Mouse (Mus musculus) layer of hippocampus, postnatal 14 days (tissue): ENCODE measurements around the gene Ctnna3. TPM values are rescaled to one million over a fixed set of nuclear protein-coding genes. Genes with fewer than 3 reads are reported as not detected.
A peak's percentile ranks its signal among the peaks of the same experiment; 100 is the strongest.

Experiments used
- DNase-seq, 2 experiments: peaks; one replicate each; pipeline ENCODE4 v3.0.0; 2021 to 2022; ENCODE audit warnings: low spot score in 2 of 2, mixed read lengths in 1 of 2
- total RNA-seq, 2 experiments: library from RNA; stranded (reverse); gene quantifications; 2 replicates each; pipeline ENCODE4 v1.2.3; 2021

Gene Ctnna3
- total RNA-seq, 2 experiments from 2014 or later, result 1.1 to 1.4 TPM

- DNase-seq, result no peak
Observed at GRCm38 (mm10) chr10:64041892-64042291, 612.0 kb downstream of the Ctnna3 start.

- no peak for DNase-seq
Observed at GRCm38 (mm10) chr10:64049151-64049550, 619.3 kb downstream of the Ctnna3 start.

- no peak for DNase-seq
Observed at GRCm38 (mm10) chr10:64049946-64050345, 620.0 kb downstream of the Ctnna3 start.

GRCm38 (mm10) chr10:64063704-64064103 is 633.8 kb downstream of the Ctnna3 start:
- peak in 1 of 2 experiments; percentile 4 for DNase-seq

- peak in 1 of 2 experiments; percentile 59 for DNase-seq
Observed at GRCm38 (mm10) chr10:64075944-64076343, 646.0 kb downstream of the Ctnna3 start.

- peak in 1 of 2 experiments; percentile 8 for DNase-seq
Observed at GRCm38 (mm10) chr10:64076410-64077052, 646.6 kb downstream of the Ctnna3 start.

GRCm38 (mm10) chr10:64082345-64082744 is 652.4 kb downstream of the Ctnna3 start:
- DNase-seq, result no peak

- peak; percentile 10 to 31 for DNase-seq
Observed at GRCm38 (mm10) chr10:64083813-64084212, 653.9 kb downstream of the Ctnna3 start.

- DNase-seq, result peak in 1 of 2 experiments; percentile 68
Observed at GRCm38 (mm10) chr10:64084465-64084864, 654.6 kb downstream of the Ctnna3 start.

- no peak for DNase-seq
Observed at GRCm38 (mm10) chr10:64086183-64086566, 656.3 kb downstream of the Ctnna3 start.

GRCm38 (mm10) chr10:64086567-64087391 is 656.9 kb downstream of the Ctnna3 start:
- peak; percentile 5 to 25 for DNase-seq

- DNase-seq, result peak in 1 of 2 experiments; percentile 23
Observed at GRCm38 (mm10) chr10:64087521-64087920, 657.6 kb downstream of the Ctnna3 start.

- peak in 1 of 2 experiments; percentile 37 for DNase-seq
Observed at GRCm38 (mm10) chr10:64087936-64088773, 658.3 kb downstream of the Ctnna3 start.

- DNase-seq, result no peak
Observed at GRCm38 (mm10) chr10:64088774-64089460, 659.0 kb downstream of the Ctnna3 start.

GRCm38 (mm10) chr10:64089680-64090460 is 660.0 kb downstream of the Ctnna3 start, which contains the start of gene Lrrtm3:
Gene Lrrtm3, minus strand, starts transcription at chr10:64090277.
- DNase-seq, result peak; percentile 75 to 87

- DNase-seq, result no peak
Observed at GRCm38 (mm10) chr10:64096532-64096931, 666.6 kb downstream of the Ctnna3 start.

- no peak for DNase-seq
Observed at GRCm38 (mm10) chr10:64115246-64115645, 685.3 kb downstream of the Ctnna3 start.

- DNase-seq, result no peak
Observed at GRCm38 (mm10) chr10:64118833-64119232, 688.9 kb downstream of the Ctnna3 start.

GRCm38 (mm10) chr10:64130397-64131150 is 700.7 kb downstream of the Ctnna3 start:
- peak; percentile 18 to 71 for DNase-seq
